Mouse (Mus musculus) hindbrain, embryonic 15.5 days (tissue): ENCODE measurements around the gene Scarb2. TPM values are rescaled to one million over a fixed set of nuclear protein-coding genes. Genes with fewer than 3 reads are reported as not detected.
A peak's percentile ranks its signal among the peaks of the same experiment; 100 is the strongest.

Source experiments
- ATAC-seq: fragments of 200-750 bp; cut with Nextera tagmentation; 2 replicates; pipeline ENCODE4 v1.8.0; 2017; ENCODE audit warnings: low read depth, moderate number of reproducible peaks, moderate TSS enrichment; ENCODE audit not compliant: low FRiP score
- H3K27ac ChIP-seq: fragments of 300-500 bp; sonication (generic); replicated peaks from 2 replicates; pipeline ENCODE4 v1.5.1; 2015; ENCODE audit warnings: mild to moderate bottlenecking, inconsistent platforms
- H3K27me3 ChIP-seq: fragments of 300-500 bp; sonication (generic); 2 replicates; pipeline ENCODE4 v1.6.1; 2015; ENCODE audit warnings: control low read depth, inconsistent platforms
- H3K36me3 ChIP-seq: fragments of 300-500 bp; sonication (generic); 2 replicates; pipeline ENCODE4 v1.6.1; 2015; ENCODE audit warnings: control low read depth, inconsistent platforms
- H3K4me1 ChIP-seq: fragments of 300-500 bp; sonication (generic); replicated peaks from 2 replicates; pipeline ENCODE4 v1.6.1; 2015; ENCODE audit warnings: control low read depth, inconsistent platforms
- H3K4me2 ChIP-seq: fragments of 300-500 bp; sonication (generic); 2 replicates; pipeline ENCODE4 v1.6.1; 2015; ENCODE audit warnings: moderate library complexity, mild to moderate bottlenecking, inconsistent platforms
- H3K4me3 ChIP-seq: fragments of 300-500 bp; sonication (generic); 2 replicates; pipeline ENCODE4 v1.5.1; 2015; ENCODE audit warnings: mild to moderate bottlenecking, inconsistent platforms
- H3K9ac ChIP-seq: fragments of 300-500 bp; sonication (generic); 2 replicates; pipeline ENCODE4 v1.6.1; 2015; ENCODE audit warnings: inconsistent platforms
- H3K9me3 ChIP-seq: fragments of 300-500 bp; sonication (generic); 2 replicates; pipeline ENCODE4 v1.6.1; 2016; ENCODE audit warnings: control low read depth, inconsistent platforms
- WGBS: fragments of 180-500 bp; shearing (Covaris S2); methylation state at CpG from one replicate; pipeline ENCODE4 v1.1.7; 2015; 5-methylcytosine and 5-hydroxymethylcytosine counted together
- polyA plus RNA-seq: library from polyadenylated mRNA; unstranded; fragments of >200 nt; fragmentation: Nextera tagmentation; extraction: Ambion mirVana; gene quantifications from 2 replicates; pipeline ENCODE4 v1.2.1, GENCODE M21; 2015

Scarb2 gene
- polyA plus RNA-seq, 1 experiment from 2014 or later = 20.3 TPM

DNA sequence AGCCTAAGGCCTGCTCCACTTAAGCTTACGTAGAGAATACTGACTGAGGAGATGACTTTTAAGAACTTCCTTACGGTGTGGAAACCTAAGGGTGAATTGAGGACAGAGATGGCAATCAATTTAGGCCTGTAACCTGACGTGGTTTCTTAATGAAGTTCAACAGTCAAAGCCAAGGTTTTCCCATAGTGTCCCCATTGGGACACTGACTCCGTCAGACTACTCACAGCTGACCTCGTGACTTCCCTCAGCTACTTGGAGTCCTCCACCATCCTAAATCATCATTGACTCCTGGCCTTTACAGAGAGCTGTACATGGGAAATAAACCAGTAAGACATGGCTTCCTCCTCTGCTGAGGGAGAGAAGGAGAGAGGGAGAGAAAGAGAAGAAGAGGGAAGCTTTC, 41.1 kb downstream of the Scarb2 start:
- Histone ChIP-seq H3K4me3 (no peak overlapping the region), H3K9me3 (no peaks in the 10 kb centered on the region)

DNA sequence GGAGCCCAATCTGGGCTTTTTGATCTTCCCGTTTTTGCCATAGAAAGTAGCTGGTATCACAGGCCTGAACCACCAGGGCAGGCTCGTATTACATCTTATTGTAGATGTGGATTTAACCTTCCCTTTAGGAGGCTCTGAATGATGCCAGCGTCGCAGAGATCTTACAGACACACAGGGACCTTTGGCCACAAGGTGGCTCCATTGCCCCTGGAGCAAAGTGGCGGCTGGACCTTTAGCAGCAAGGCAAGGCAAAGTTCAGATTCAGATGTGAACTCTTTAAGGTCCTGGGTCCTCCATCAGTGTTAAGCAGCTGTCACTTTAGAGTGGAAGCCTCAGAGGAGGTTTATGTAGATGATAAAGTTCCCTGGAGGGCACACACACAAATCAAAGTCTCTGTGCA, 45.3 kb downstream of the Scarb2 start:
- Histone ChIP-seq H3K27me3 (no peaks in the 10 kb centered on the region), H3K36me3 (peaks cover 22% of the 10 kb centered on the region), H3K4me1 (no peaks in the 10 kb centered on the region), H3K27ac (no peak overlapping the region), H3K9ac (no peak overlapping the region), H3K4me3 (no peak overlapping the region), H3K4me2 (no peak overlapping the region), H3K9me3 (no peaks in the 10 kb centered on the region)
- no peak for ATAC-seq
- WGBS = 26% methylated on average over 5 of the region's 5 CpGs

More for the DNA sequence above, 41.1 kb downstream of the Scarb2 start:
- H3K9ac ChIP-seq = no peak overlapping the region
- H3K36me3 ChIP-seq = peaks cover 3% of the 10 kb centered on the region; the same call in 1 of the 2 replicates
- H3K27me3 ChIP-seq = no peaks in the 10 kb centered on the region
- 92% methylated on average over 5 of the region's 5 CpGs for WGBS
- H3K27ac ChIP-seq = no peak overlapping the region
- H3K4me2 ChIP-seq = no peak overlapping the region
- no peak for ATAC-seq
- no peaks in the 10 kb centered on the region for H3K4me1 ChIP-seq

DNA sequence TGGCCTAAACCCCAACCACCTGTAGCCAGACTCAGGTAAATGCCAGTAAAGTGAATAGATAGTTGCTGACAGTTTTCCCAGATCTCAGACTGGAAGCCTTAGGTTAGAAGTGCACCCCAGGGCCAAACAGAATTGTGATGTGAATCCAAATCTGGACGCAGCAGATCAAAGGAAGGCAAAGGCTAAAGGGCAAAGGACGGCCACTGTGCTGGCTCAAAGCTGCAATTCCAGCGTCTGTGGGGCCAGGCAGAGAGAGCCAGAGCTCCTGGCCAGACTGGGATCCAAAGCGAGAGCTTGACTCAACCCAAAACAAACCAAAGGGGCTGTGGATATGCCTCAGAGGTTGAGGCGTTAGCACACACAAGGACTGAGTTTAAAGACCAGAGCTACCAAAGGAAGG, 47.9 kb downstream of the Scarb2 start:
- Histone ChIP-seq H3K27ac (no peak overlapping the region), H3K4me2 (no peak overlapping the region), H3K27me3 (no peaks in the 10 kb centered on the region), H3K36me3 (peaks cover 28% of the 10 kb centered on the region), H3K9ac (no peak overlapping the region), H3K4me3 (no peak overlapping the region), H3K4me1 (no peaks in the 10 kb centered on the region), H3K9me3 (no peaks in the 10 kb centered on the region)
- 55% methylated on average over 5 of the region's 5 CpGs for WGBS
- no peak for ATAC-seq

DNA sequence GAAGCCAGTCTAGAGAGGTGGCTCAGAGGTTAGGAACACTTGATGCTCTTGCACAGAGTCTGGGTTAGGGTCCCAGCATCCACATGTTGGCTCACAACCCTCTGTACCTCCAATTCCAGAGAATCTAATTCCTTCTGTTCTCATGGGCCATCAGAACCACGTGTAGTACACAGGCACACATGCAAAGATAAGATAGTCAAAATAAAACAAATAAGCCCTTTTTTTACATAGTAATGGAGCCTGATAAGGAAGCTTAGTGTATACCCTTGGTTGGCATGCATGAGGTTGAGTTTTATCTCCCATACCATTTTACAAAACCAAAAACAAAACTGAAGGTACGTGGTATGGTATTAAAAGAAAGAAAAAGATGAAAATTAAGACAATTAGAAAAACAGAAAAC, 49.2 kb downstream of the Scarb2 start:
- no peak overlapping the region for H3K9ac ChIP-seq
- ATAC-seq = no peak
- peaks cover 37% of the 10 kb centered on the region for H3K36me3 ChIP-seq

DNA sequence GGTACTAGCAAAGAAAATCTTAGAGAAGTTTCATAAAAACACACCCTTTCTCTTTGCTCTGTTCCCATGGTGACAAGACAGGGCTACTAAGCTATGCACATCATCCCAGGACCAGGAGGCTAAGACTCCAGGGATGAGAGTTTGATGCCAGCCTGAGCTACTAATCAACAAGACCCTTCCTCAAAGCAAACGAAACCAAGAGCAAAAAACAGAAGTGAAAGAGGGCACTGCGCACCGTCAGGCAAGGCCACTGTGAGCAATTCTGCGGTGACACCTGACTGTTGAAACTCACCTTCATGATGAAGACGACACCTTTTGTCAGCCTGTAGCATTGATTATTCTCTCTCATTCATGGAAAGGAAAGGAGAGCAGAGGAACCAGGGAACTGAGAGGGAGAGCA, 53.8 kb downstream of the Scarb2 start:
- ATAC-seq = no peak
- Histone ChIP-seq H3K9me3 (no peaks in the 10 kb centered on the region), H3K4me3 (no peak overlapping the region), H3K9ac (no peak overlapping the region), H3K27ac (no peak overlapping the region), H3K4me1 (no peaks in the 10 kb centered on the region), H3K4me2 (no peak overlapping the region), H3K27me3 (no peaks in the 10 kb centered on the region), H3K36me3 (peaks cover 62% of the 10 kb centered on the region)
- 92% methylated on average over 5 of the region's 5 CpGs for WGBS

More for the DNA sequence above, 49.2 kb downstream of the Scarb2 start:
- no peak overlapping the region for H3K4me2 ChIP-seq
- no peak overlapping the region for H3K4me3 ChIP-seq
- H3K9me3 ChIP-seq = no peaks in the 10 kb centered on the region
- WGBS = 87% methylated on average over 2 of the region's 2 CpGs
- no peak overlapping the region for H3K27ac ChIP-seq
- no peaks in the 10 kb centered on the region for H3K27me3 ChIP-seq
- H3K4me1 ChIP-seq = no peaks in the 10 kb centered on the region

DNA sequence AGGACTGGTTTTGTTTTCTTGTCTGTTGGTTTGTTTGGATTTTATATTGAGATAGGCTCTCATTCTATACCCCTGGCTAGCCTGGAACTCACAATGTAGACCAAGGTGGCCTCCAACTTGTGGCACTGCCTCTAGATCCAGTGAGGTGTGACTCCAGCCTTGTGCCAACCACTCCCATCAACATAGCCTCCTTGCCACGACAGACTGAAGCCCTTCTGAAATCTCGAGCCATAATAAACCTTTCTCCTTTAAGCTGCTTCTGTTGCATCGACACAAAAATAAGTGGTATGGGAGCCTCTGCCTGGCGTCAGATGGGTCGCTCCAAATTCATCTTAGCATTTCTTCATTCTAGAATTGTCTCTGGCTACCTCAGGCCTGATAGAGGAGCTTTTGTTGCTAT, 59.9 kb downstream of the Scarb2 start:
- Histone ChIP-seq H3K27ac (no peak overlapping the region), H3K9me3 (no peaks in the 10 kb centered on the region), H3K4me1 (no peaks in the 10 kb centered on the region), H3K9ac (no peak overlapping the region), H3K36me3 (peaks cover 76% of the 10 kb centered on the region), H3K27me3 (no peaks in the 10 kb centered on the region), H3K4me3 (no peak overlapping the region), H3K4me2 (no peak overlapping the region)
- ATAC-seq = no peak
- 92% methylated on average over 5 of the region's 5 CpGs for WGBS

DNA sequence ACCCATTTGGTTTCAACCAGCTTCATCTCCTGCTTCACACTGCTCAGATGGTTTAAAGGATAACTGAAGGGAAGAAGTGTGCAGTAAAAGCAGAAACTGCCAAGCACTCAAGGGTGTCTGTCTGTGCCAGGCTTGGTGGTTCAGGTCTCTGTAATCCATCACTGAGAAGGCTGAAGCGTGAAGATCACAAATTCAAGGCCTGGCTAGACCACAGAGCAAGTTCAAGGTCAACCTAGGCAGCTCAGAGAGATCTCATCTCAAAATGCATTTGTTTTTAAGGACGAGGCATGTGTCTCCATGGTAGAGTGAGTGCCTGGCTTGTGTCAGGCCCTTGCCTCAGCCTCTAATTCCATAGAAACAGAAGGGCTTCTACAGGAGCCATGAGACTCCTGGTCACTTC, 61.6 kb downstream of the Scarb2 start:
- no peak overlapping the region for H3K4me3 ChIP-seq
- no peaks in the 10 kb centered on the region for H3K27me3 ChIP-seq
- H3K9ac ChIP-seq = no peak overlapping the region
- no peak overlapping the region for H3K27ac ChIP-seq
- H3K36me3 ChIP-seq = peaks cover 61% of the 10 kb centered on the region
- H3K9me3 ChIP-seq = no peaks in the 10 kb centered on the region
- H3K4me1 ChIP-seq = no peaks in the 10 kb centered on the region
- no peak overlapping the region for H3K4me2 ChIP-seq
- no peak for ATAC-seq
- WGBS = 90% methylated on average over 2 of the region's 2 CpGs

DNA sequence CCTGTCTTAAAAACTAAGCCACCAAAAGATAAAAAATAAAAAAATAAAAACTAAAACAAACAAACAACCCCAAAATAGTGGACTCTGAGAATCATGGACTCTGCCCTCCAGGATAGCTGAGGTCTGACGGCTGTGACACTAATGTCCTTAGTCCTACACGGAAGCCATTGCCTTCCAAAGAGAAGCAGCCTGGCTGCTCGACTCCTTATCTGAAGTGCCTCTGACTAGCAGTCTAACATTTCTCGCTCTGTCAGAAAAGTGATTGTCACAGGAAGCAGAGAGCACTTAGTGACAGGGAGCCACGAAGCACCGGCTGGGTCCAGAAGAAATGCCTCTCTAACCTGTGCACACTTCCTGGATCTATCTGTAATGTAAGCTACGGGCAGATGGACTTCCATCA, 63.7 kb downstream of the Scarb2 start:
- Histone ChIP-seq H3K27me3 (no peaks in the 10 kb centered on the region), H3K9me3 (no peaks in the 10 kb centered on the region), H3K9ac (no peak overlapping the region), H3K36me3 (peaks cover 43% of the 10 kb centered on the region), H3K4me2 (no peak overlapping the region), H3K4me1 (no peaks in the 10 kb centered on the region), H3K27ac (no peak overlapping the region), H3K4me3 (no peak overlapping the region)
- WGBS = 91% methylated on average over 7 of the region's 7 CpGs
- ATAC-seq = no peak

DNA sequence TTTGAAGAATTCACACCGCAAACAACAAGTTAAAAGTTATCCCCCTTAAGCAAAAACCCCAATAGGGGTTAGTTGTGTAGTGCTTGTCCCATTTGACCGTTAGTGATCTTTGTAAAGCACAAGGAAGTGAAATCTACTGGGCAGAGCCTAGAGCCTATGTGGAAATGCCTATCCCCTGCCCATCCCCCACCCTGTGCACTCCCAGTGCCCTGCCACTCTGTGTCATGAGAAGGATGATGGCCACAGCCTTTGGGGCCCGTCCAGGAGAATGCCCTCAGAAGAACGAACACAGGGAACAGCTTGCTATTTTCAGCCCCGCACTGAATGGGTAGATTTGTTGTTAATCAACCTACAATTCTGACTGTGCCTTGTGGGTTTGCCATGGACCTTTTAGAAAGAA, 65.1 kb downstream of the Scarb2 start:
- WGBS = 84% methylated on average over 5 of the region's 5 CpGs
- H3K36me3 ChIP-seq = peaks cover 29% of the 10 kb centered on the region

DNA sequence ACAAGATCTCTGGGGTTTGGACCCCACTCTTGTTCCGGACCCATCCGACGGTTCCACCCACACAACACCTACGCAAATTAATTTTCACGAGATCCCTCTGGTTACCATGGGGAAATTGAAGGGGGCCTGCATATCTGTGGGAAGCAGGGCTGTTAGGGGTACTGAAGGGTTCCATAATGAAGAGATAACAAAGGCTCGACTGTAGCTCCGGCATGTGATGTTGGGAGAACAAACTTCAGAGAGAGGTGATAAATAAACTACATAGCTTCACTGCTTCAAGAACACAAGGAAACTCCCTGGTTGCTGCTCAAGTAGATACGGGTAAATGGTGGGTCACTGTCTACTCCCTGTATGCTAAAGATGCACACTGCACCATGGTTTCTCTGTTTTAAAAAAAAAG, 68.1 kb downstream of the Scarb2 start:
- WGBS = 89% methylated on average over 8 of the region's 8 CpGs
- Histone ChIP-seq H3K9me3 (no peaks in the 10 kb centered on the region), H3K27me3 (no peaks in the 10 kb centered on the region), H3K36me3 (peaks cover 6% of the 10 kb centered on the region), H3K27ac (no peak overlapping the region), H3K4me3 (no peak overlapping the region), H3K9ac (no peak overlapping the region), H3K4me2 (no peak overlapping the region), H3K4me1 (peaks cover 10% of the 10 kb centered on the region)
- ATAC-seq = no peak

More for the DNA sequence above, 65.1 kb downstream of the Scarb2 start:
- Histone ChIP-seq H3K9me3 (no peaks in the 10 kb centered on the region), H3K27ac (no peak overlapping the region), H3K27me3 (no peaks in the 10 kb centered on the region), H3K4me2 (no peak overlapping the region), H3K9ac (no peak overlapping the region), H3K4me1 (no peaks in the 10 kb centered on the region), H3K4me3 (no peak overlapping the region)
- ATAC-seq = no peak

DNA sequence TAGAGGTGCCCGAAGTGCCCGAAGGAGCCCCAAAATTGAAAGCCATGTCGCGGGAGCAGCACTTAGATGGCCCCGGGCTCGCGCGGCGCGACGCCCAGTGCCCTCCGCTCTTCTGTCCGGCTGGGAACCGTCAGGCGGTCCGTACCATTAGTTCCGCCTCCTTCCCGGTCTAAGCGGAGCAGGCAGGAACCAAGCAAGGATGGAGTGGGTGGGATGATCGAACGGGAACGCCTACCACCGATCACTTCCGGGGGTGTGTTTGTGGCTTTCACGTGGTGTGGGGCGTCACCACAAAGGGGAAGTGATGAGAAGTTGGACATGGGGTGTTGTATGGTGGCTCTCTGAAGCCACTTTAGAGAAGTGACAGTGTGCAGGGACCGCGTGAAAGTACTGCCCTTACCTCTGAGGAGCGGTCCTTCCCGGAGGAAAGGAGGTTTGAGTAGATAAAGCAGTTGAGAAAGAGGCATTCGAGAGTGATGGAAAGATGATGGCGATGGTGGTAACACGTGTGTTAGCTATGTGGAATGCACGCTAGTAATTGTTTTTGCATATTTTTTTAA, 71.5 kb downstream of the Scarb2 start, which contains the start of gene Nup54:
Nup54 (minus strand) TSS at position 195 of the 560 bp plus-strand sequence.
- peak; percentile 100 for ATAC-seq
- Histone ChIP-seq H3K27me3 (no peaks in the 10 kb centered on the region), H3K4me1 (peaks cover 21% of the 10 kb centered on the region), H3K4me3 (peak within 1 kb of the TSS; percentile 85), H3K36me3 (0 out of 2 replicates have a peak, but pooled peaks cover 4% of the 10 kb centered on the region), H3K4me2 (peak within 1 kb of the TSS; percentile 84), H3K27ac (peak within 1 kb of the TSS; percentile 77), H3K9ac (peak within 1 kb of the TSS; percentile 83), H3K9me3 (no peaks in the 10 kb centered on the region)
- WGBS = under 1% methylated on average over 34 of the region's 34 CpGs

DNA sequence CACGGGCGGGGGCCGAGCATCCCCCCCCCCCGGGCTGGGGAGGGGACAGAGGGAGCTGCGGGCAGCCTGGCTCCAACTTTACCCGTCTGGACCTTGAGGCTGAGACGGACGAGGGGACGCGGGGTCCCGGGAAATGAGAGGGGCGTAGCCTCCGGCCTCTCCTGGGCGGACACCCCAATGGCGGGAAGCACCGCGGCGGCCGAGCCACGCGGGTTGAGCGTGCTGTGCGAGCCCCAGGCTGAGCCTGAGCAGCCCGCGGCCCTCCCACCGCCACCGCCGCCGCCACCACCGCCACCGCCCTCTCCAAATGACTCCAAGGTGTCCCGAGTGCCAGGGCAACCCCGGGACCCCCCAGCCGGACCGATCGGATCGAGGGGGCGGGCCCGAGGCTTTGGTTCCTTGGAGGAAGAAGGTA, 72.1 kb downstream of the Scarb2 start:
- 0% methylated on average over 36 of the region's 39 CpGs for WGBS
- peak overlapping the region; percentile 84 for H3K4me2 ChIP-seq
- no peaks in the 10 kb centered on the region for H3K27me3 ChIP-seq
- peak overlapping the region; percentile 83 for H3K9ac ChIP-seq
- peak overlapping the region; percentile 85 for H3K4me3 ChIP-seq
- H3K9me3 ChIP-seq = no peaks in the 10 kb centered on the region
- peaks cover 21% of the 10 kb centered on the region for H3K4me1 ChIP-seq
- H3K27ac ChIP-seq = peak overlapping the region; percentile 77
- H3K36me3 ChIP-seq = 0 out of 2 replicates have a peak, but pooled peaks cover 4% of the 10 kb centered on the region
- ATAC-seq = no peak

DNA sequence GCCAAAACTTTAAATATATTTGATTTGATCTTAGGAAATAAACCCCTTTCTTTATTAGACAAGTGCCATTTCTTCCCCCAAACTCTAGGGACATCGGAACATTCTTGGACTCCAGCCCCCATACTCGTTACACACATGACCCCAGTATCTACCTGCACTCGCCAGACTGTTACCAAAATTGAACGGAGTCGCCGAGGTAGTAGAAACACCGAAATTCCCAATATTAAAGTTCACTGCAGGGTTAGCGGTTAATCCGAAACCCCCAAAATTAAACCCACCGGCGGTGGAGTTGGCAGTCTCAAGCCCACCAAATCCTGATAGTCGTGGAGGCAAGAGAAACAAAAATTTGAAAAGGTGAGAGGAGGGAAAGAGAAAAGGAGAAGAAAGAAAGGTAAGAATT, 72.6 kb downstream of the Scarb2 start:
- H3K4me3 ChIP-seq = peak overlapping the region; percentile 85
- no peak for ATAC-seq
- H3K36me3 ChIP-seq = peaks cover 6% of the 10 kb centered on the region; the same call in 1 of the 2 replicates
- H3K27me3 ChIP-seq = no peaks in the 10 kb centered on the region
- no peaks in the 10 kb centered on the region for H3K9me3 ChIP-seq
- H3K9ac ChIP-seq = peak overlapping the region; percentile 83
- no peak overlapping the region for H3K27ac ChIP-seq
- 2% methylated on average over 12 of the region's 12 CpGs for WGBS
- peaks cover 21% of the 10 kb centered on the region for H3K4me1 ChIP-seq
- peak overlapping the region; percentile 84 for H3K4me2 ChIP-seq
